Mouse (Mus musculus): ENCODE data around the gene AU040320.

The AU040320 gene

DNA sequence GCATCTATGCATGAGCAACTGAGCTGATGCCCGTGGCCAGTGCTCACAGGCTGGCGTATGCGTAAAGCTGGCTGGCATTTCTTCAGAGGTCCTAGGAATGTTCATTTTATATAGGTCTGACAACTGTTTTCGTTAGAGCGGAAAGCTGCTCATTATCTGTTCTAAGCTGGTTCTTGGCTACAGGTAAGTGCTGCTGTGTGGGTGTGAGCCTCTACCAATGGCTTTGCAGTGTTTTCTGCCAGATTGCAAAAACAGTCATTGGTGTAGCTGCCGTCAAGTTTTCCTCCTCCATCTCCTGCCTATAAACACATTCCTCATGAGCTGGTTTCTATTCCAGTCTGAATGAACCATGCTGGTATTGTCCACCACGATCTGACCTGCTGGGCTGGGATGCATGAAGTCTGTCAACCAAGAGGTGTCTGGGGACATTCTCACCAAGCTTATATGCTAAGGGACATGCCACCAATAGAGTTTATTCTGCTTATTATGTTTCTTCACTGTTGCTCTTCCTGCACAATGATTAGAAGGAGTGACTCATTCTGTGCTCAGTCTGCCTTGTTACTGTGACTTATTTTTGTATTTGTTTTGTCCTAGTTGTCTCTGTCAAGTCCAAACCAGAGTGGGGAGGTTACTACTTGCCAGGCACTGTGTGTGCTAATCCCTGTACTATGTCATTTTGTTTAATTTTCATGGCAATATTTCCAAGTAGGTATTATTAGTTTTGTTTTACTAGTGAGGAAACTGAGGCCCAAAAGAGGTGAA, 39.2 kb downstream of the AU040320 start:
- DNase-seq, result no peak

DNA sequence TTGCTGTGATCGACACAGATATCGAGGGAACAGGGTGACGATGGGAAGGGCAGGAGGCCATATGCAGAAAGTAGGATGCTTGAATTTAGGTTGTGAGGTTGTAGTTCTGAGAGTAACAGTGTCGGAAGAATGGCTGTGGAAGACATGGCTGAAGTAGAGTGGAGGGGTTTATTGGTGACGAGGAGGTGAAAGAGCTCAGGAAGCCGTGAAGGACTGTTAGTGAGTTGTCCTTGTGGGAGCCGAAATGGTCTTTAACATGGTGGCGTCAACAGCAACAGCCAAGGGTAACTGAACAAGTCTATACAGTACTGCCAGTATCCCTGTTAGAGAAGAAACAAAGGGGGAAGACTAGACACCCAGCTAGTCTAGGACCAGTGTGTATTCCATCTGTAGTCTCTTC, 48.8 kb downstream of the AU040320 start:
- DNase-seq, result no peak

DNA sequence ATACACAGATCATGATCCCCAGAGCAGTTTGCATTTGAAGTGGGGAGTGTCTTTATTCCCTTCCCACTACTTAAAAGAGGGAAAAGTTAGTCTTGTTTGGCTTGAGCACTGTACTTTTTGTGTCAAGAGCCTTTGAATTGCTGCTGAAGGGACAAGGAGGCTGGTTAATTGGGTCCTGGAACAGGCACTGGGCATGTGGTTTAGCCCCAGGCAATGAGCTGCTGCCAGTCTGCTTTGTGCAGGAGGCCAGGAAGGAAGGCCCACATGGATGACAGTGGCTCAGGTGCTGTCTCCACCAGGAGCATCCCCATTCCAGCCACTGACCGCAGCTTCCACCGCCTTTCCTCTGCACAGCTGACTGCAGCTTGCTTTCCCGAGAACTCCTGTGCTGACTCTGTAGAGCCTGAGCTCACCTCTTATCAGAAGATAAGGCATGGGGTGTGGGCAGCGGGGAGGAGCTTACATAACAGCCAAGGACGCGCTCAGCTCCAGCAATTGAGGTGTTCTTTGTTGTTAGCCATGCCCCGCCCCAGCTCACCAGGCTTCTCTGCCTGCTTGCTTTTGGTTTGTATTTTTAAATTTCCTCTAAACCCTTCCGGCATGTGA, 50.0 kb downstream of the AU040320 start:
- no peak for DNase-seq

DNA sequence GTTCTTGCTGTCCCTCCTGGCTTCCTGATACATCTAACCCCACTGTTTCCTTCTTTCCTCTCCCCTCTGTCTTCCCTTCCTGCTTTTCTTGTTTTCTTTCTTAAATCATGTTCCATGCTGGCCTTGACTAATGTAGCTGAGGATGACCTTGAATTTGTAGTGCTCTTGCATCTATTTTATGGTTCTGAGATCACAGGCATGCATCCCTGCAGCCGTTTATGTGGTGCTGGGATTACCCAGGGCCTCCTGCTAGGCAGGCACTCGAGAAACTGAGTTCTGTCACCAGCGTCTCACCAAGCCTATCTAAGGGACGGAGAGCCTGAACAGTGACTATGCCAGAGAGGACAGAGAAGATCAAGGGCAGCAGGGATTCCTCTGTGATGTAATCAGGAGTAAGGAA, 52.4 kb downstream of the AU040320 start:
- no peak for DNase-seq

DNA sequence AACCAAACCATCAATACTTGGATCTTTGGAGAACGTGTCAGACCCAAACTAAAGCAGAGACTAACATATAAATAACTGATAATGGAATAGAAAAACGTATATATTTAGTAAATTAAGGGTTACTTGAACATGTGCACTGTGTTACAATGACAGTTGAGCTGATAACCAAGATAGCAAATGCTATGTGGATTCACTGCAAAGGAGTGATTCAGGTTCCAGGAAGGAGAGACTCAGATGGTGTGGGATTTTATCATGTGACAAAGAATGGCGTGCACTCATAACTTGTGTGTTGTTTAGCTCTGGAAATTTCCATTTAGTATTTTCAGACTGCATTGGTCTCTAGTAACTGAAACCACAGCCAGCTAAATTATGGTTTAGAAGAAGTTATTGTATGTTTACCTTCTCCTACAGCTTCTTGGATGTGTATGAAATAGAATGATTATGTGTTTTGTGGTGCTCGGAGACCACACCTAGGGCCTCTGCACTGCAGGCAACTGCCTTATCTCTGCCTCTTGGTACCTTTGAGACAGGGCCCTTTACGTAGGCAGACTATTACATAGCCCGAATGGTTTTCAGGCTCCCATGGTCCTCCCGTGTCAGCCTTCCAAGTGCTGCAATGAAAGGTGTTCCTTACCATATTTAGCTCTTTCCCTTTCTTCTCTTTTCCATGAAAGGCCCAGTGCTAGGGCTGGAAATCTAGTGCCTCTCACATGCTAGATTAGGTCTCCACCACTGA, 53.5 kb downstream of the AU040320 start:
- DNase-seq, result no peak

DNA sequence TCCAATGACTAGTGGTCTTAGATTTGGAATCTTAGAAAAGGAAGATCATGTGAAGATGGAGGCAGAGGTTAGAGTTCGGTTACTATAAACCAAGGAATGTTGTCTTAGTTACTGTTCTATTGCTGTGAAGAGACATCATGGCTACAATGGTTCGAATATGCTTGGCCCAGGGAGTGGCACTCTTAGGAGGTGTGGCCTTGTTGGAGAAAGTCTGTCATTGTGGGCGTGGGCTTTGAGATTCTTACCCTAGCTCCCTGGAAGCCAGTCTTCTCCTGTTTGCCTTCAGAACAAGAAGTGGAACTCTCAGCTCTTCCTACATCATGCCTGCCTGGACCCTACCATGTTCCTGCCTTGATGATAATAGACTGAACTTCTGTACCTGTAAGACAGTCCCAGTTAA, 57.2 kb downstream of the AU040320 start:
- no peak for DNase-seq

DNA sequence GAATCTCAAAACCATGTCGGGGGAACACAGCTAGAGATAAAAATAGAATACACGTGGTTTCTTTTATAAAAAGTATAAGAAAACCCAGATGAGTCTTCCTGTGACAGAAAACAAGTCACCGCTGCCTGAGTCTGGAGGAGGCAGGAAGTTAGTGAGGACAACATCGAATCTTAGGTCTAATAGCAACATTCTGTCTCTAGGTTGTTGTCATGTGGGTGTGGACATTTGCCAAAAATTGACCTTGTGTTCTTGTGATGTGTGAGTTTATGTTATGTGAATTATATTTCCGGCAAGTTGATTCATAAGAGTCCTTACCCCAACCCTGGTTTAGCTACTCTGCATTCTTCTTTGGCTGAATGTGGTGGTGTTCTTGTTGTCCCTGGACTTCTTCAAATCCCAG, 59.9 kb downstream of the AU040320 start:
- DNase-seq, result no peak

DNA sequence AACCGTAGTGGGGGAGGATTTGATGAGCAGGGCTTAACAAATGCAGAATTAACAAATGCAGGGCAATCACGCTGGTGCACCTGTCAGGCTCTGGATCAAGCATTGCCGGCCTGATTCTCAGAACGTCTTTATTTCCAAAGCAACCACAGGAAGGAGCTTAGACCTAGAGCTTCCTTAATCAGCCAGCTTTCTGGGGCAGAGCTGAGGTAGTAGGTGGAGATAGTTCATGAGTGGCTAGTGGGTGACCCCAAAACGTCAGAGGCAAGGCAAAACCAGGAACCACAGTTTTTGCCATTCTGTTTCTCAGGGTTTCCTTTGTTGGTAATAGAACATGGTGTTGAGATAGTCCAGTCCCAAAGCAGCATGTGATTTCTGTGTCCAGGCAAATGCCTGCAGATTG, 61.5 kb downstream of the AU040320 start:
- DNase-seq, result no peak

DNA sequence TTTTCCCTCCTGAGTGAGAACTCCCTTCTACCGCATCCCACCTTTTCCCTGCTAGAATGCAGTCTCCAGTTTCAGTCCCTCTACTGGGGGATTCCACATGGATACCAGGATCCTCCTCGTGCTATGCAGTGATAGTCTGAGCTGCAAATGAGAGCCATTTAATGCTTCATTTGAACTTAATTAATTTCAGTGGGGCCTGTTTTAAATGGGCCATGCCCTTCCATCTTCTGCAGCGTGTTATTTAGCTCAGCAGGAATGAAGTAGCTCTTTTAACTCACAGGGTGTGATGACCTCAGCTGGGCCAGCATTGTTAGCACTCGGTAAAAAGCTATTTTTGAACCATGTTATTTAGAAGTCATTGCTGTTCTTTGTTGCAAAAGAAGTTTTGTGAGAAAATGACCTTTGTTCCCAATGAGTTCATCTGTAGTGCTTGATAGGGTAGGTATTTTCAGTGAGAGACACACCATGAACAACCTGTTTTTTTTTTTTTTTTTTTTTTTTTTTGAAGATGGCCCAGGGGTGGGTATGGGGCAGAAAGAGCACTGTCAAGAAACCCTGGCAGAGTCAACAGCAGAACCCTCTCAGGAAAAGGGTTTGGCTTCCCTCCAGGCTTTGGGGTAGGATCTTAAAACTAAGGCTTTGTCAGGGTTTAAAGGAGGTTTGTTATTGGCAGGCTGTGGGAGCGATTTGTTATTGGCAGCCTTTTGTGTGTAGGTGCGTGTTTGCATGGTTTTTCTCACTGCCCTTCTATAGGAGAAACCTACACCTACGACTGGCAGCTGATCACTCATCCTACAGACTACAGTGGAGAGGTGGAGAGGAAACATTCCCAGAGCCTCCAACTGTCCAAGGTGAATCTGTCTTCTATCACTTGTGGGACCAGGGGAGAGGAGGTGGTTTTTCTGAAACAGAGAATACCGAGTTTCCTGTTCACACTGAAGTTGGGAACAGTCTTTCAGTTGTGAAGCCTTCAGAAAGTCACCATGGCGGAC, 69.8 kb downstream of the AU040320 start:
- no peak for DNase-seq

DNA sequence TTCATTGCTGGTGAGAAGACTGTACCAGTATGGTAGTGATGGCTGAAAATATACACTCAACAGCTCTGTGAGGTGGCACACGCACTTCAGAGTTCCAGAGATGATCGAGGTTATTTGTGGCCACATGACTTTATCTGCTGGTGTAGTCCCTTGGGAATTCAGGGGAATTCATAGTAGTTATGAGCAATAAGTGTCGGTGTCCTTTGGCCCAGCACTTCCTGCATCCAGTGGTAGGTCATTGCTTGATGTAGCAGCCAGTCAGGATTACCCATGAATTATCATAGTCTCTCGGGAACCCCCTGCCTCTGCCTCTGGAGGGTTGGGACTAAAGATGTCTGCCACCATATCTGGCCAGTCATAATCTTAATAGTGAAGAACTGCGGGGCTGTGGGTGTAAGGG, 70.6 kb downstream of the AU040320 start:
- no peak for DNase-seq

DNA sequence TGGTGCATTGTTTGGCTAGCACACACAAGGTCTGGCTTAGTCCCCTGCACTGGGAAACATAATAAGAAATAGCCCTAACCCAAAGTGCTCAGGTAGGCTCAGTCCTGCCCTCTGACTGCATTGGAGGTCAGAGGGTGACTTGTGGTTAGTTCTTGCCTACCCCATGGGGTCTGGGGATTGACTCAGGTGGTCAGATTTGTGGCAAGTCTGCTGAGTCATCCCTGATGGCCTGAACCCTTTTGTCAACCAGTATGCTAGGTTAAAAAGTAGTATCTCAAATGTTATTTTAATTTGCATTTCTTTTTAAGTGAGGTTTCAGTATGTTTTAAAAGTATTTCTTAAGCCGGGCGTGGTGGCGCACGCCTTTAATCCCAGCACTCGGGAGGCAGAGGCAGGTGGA, 77.8 kb downstream of the AU040320 start:
- no peak for DNase-seq

DNA sequence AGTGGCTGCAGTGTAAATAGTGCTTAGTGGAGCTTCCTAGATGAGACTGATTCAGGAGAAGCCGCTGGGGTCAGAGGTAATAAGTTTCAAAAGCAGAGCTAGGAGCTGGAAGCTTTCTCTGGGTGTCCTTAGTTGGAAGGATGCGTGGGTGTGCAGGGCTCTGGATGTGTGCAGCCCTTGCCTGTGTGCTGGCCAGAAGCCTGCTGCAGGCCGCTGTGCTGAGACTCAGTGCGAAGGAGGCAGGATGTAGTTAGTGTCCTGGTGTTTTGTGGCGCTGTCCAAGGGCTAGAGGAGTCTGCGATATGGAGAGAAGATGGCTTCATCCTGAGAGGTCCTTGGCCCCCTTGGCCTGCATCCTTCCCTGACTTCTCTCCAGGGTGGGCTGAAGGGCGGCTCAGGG, 85.5 kb downstream of the AU040320 start:
- no peak for DNase-seq

DNA sequence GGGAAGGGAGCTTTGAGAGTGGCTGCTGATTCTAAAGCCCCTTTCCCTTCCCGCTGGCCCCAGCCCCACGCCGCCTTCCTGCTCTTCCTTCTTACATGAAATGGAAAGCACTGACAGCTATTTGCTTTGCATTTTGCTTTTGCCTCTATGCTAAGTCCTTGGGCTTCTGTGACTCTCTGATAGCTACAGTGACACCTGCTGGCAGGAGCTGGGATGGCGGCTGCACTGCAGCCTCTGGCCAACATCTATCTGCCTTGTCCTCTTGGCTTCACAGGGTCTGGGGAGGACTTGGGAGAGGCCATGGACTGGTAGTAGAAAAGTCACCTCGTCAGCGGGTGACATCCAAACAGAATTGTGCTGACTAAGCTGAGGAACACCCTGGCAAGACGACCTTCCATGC, 86.5 kb downstream of the AU040320 start:
- DNase-seq, result peak; percentile 81 to 83

DNA sequence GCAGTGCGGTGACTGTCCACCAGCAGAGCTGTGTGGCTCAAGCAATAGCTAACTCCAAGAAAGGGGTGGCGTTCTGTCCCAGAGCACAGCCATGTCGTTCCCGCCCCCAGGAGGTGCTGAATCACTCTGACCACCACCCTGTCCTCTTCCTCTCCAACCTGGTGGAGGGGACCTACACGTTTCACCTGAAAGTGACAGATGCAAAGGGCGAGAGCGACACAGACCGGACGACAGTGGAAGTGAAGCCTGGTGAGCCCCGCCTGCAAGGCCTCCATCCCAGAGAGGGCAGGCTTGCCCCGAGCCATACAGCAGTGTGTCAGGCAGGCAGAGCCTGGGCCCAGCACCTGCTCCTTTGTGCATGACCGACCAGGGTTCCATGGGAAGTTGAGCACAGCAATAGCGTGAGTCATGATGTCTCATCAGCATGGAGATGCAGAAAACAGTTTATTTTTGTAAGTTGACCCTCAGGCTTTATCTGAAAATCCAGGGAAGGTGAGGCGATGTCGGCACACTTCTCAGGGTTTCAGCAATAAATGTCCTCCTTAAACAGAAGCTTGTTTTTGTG, 87.7 kb downstream of the AU040320 start:
- no peak for DNase-seq

DNA sequence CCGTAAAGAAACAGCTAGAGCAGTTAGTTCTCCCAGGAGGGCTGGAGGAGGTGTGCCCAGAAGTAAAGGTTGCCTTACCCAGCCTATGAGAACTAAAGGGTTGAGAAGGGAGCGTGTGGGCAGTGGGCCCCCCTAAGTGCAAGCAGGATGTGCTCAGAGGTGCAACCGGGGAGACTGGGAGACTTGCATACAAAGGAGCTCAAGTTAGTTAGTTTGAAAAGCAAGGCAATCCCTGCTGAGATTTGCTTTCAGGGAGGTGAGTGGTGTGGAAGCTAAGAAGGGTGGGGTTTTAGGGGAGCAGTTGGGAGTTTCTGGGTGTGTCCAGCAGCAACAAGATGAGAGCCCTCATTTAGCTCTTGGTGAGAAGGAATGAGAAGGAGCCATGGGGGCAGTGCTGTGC, 89.6 kb downstream of the AU040320 start:
- no peak for DNase-seq

DNA sequence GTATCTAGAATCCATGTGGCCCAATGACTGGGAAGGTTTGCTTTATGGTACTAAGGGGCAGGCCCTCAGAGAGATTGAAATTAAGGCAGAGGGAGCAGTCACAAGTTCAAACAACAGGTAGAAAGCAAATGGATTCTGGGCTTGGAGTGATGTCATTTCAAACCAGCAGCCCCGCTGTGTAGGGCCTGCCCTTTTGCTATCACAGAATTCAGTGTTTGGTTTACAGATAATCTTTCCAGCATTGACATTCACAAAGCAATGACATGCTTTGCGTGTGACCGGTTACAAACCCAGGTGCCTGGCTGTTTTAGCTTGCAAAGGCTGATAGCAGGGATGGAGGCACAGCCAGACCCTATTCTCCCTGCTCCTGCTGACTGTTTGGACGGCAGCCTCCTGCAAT, 92.3 kb downstream of the AU040320 start:
- no peak for DNase-seq

DNA sequence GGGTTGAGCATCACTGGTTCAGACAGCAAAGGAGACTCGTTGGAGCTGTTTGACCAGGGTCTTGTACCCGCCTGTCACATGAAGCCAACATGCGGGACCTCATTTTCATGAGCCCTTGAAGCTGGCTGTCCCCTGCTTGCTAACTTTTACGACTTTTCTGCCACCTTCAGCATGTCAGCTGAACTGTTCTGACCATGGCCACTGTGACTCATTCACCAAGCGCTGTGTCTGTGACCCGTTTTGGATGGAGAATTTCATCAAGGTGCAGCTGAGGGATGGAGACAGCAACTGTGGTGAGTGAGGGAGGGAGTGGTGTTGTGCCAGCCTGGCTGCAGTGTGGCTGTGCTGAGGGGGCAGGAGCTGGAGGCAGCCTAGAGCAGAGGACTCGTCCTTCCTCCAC, 93.6 kb downstream of the AU040320 start:
- DNase-seq, result no peak

DNA sequence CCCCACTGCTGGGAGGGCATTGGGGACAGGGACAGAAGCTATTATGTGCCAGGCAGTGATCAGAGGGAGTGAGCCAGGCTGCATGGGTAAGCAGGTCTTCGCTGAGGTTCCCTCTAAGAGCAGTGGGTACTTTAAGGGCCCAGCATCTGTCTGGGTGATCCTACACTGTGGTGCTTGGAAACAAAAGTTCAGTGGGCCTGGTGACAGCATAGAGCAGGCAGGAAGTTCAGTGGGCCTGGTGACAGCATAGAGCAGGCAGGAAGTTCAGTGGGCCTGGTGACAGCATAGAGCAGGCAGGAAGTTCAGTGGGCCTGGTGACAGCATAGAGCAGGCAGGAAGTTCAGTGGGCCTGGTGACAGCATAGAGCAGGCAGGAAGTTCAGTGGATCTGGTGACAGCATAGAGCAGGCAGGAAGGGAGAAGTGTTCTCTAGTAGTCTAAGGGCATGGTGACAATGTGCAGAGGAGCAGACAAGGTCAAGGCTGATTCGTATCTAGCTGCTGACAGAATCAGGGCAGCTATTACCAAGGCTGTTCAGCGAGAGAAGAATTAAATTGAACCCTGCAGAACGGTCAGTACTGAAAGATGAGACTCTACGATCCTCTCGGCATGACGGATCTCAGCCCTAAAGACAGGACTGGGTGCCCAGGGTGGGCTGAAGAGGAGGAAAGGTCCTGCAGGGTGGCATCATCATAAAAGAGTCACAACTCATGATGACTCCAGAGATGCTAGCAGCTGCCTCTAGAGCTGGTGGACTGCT, 96.9 kb downstream of the AU040320 start:
- DNase-seq, result no peak

DNA sequence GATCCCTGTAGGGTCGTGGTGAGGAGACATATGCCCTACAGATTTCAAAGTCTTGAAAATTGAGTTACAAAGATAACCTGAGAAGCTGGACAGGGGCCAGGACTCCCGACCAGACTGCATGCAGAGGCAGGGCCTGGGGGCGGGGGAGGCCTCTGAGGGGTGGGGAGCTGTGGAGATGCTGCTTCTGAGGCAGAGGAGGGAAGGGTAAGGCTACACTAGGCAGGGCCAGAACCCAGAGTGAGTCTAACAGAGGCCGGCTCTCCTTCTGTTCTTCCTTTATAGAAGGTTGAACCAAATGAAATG, 97.4 kb downstream of the AU040320 start:
- no peak for DNase-seq

DNA sequence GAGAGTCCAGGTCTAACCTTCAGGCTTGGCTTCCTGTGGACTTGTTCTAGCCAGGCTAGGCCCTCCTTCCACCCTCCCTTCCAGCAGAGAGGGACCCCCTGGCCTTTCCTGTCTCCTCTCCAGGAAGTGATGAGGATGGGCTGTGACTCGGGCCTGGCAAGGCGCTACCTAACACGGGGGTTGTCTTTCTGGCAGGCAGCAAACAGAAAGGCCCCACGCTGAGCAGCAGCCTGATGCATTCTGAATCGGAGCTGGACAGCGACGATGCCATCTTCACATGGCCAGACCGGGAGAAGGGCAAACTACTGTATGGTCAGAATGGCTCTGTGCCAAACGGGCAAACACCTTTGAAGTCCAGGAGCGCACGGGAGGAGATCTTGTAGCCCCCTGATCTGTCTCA, 99.6 kb downstream of the AU040320 start:
- no peak for DNase-seq

DNA sequence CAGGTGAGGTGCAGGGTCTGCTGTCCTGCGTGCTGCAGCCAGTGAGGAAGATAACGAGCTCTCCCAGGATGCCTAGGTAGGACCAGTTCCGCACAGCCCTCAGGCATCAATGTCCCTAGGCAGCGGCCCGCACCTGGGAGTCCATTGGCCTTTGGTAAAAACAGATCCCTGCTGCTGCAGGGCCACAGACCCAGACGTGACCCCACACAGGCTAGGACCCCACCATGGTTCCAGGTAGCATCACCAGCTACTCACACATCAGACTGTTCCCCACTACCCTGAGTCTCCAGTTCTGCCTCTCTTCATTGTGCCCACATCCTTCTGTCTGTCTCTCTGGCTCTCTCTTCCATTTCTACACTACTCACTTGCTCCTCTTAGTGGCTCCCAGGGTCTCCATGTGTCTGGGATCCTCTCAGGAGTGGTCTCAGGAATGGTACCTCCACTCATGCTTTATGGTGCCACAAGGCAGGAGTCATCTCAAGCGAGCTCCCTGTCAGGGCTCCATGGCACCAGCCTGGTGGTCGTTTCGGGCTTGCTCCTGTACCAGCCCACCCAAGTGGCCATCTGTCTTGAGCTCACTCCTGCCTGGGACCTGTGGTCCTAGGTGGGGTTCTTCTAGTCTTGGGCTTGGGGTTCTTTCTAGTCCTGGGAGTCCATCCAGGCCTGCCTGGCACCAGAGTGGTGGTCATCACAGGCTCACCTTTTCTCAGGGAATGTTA, 107.1 kb downstream of the AU040320 start:
- no peak for DNase-seq

All from B cell, adult 2 months (primary cell).